Mouse (Mus musculus) NIH3T3 (cell line): ENCODE measurements around the gene Gm32742.

Experiments used
- DNase-seq: peaks from one replicate; pipeline ENCODE4 v3.0.0-alpha.2; 2012; ENCODE audit warnings: low read depth

The Gm32742 gene

DNA sequence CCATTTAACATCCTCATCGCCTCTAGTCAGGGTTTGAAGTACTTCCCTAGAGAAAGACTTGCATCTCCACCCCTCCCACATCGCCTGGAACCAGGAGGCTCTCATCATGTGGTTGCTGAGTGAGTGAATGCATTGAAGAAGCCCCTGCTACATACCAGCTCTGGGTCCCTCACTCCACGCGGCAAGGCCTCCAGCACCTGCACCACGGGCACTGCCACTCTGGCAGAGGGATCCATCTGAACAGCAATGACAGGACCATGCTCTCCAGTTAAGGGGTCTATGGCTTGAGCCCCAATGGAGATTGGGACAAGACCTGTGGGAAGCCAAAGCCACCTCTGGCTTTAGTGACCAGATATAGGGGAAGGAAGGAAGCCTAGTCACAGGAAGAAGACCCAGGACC lies 18.0 kb downstream of the Gm32742 start:
- no peak for DNase-seq

- peak; percentile 74 for DNase-seq
Observed at GRCm38 (mm10) chr9:51146496-51146895, 18.8 kb downstream of the Gm32742 start.

GRCm38 (mm10) chr9:51144218-51144617 lies 21.1 kb downstream of the Gm32742 start:
- DNase-seq = no peak

- DNase-seq = no peak
Observed at GRCm38 (mm10) chr9:51143437-51143836, 21.9 kb downstream of the Gm32742 start.

GRCm38 (mm10) chr9:51140711-51141110 lies 24.6 kb downstream of the Gm32742 start:
- DNase-seq = no peak

GRCm38 (mm10) chr9:51139401-51139800 lies 25.9 kb downstream of the Gm32742 start:
- DNase-seq = peak; percentile 79

GRCm38 (mm10) chr9:51138301-51138700 lies 27.0 kb downstream of the Gm32742 start:
- DNase-seq = no peak

GRCm38 (mm10) chr9:51137836-51138235 lies 27.5 kb downstream of the Gm32742 start:
- DNase-seq = no peak

DNA sequence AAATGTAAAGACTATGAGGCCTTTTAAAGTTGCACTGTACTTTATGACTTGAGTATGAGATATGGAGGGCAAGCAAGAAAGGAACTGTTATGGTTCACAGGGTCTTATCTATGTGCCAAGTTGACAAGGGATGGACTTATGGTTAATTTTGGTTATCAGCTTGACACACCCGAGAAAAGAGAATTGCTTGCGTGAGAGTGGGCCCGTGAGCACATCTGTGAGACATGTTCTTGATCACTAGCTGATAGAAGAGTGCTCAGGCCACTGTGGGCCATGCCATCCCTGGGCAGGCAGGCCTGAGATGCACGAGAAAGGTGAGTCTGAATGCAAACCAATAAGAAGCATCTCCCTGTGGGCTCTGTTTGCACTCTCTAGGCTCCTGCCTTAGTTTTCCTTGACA lies 27.9 kb downstream of the Gm32742 start:
- no peak for DNase-seq

DNA sequence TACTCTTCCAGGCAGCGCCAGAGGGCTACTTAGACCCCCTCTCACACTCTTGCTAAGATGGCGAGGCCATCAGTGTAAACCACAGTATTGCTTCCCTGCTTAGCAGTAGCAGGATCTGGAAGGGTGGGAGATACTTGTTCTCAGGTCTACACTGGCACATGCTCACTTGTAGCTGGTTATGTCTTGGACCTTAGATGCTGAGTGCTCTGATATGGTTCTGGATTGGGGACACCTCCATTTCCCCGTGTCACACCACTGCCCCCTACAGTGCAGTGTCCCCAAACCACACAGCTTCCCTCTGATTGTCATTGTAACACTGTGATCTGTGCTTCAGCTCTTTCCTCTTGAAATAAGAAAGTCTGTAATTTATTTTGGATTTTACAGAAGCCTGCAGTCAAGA lies 28.3 kb downstream of the Gm32742 start:
- peak; percentile 54 for DNase-seq

GRCm38 (mm10) chr9:51114767-51115166 lies 50.5 kb downstream of the Gm32742 start:
- no peak for DNase-seq

DNA sequence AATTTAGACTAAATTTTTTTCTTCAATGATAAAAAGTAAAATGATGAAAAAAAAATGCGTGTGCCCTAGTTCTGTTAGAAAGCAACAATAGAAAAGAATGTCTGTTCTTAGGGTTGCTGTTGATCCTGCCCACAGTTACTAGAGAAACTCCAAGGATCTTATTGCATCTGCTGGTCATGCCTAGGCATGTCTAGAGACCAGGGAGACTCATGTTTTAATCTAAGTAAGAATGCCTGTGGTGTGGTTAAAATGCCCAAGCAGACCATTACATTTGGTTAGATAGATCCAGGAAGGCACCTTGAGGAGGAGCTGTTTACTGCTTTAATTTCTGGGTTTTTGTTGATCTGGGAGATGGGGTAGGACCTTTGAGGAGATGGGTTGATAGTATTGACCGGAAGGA lies 59.6 kb downstream of the Gm32742 start:
- DNase-seq = peak; percentile 37

GRCm38 (mm10) chr9:51103808-51104514 lies 61.4 kb downstream of the Gm32742 start:
- DNase-seq = peak; percentile 82

- peak; percentile 80 for DNase-seq
Observed at GRCm38 (mm10) chr9:51102963-51103807, 62.1 kb downstream of the Gm32742 start.

DNA sequence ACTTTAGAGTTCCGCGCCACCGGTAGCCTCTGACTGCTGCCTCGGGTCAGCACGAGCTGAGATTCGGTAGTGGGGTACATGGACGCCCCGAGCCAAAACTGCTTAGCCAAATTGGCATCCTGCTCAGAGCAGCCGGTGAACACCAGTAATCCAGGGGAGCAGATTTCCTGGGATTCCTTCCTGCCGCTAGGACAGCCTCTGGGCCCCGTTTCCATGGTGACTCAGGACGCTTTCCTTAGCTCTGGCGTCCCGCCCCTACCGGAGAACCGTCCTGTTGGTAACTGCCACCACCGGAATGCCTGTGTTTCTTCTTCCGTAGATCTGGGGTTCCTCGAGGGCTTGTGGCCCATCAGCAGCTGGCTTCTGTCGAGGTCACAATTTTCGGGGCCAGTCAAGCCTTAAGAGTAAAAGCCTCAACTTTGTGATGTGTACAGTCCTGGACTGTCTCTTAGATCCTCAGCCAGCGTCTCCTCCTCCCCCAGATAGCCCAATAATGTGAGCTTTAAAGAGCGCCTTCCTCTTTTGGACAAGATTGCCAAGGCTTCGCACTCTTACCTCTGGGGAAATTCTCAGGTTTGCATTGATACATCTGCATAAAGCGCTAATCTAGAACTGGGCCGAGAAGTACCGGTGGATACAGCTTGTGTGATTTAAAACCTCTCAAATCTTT lies 63.4 kb downstream of the Gm32742 start, which contains the start of gene 4833427G06Rik:
4833427G06Rik (minus strand) TSS at position 323 of the 670 bp plus-strand sequence.
- DNase-seq = peak; percentile 53

GRCm38 (mm10) chr9:51096306-51096705 lies 69.0 kb downstream of the Gm32742 start:
- peak; percentile 24 for DNase-seq

DNA sequence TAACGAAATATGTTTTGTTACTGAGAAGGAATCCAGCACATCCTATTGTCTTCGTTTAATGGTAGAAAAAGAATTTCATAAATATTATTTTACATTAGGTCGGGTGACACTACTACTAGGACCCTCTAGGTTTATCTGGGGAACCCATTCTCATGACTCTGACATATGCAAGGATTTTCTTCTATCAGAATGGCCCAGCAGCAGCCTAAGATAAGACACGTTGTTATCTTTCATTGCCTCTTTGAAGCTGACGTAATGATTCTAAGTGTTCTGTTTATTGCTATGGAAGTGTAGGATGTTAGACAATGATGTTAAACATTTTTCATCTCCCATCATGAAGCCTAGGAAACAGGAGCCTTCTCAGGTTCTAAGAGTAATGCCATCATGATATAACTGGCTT lies 71.6 kb downstream of the Gm32742 start:
- DNase-seq = no peak

- no peak for DNase-seq
Observed at GRCm38 (mm10) chr9:51081614-51082013, 83.7 kb downstream of the Gm32742 start.
